Mouse (Mus musculus): ENCODE data around the gene Snf8.

DNA sequence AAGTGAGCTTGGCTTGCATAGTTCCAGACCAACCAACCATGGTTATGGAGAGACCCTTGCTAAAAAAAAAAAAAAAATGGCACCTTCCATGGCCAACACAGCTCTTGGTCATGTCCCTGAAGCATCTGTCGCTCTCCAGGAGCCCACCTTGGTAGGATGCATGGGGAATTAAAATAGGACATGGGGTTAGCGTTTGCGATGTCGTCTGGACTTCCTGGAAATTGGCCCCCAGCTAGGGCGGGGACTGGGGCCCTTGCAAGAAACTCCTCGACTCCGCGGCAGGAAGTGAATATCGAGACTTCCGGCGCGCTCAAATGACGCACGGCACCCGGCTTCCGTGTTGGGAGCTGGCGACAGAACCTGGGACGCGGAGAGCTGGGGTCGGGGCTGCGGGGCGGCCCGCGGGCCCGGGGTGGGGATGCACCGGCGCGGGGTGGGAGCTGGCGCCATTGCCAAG lies at the start of gene Snf8:
- TF ChIP-seq POLR2A (IDR thresholded peaks at IDR 0.05; ENCODE audit: borderline replicate concordance, low read depth, low read length) (no peak; the same call in 1 of the 2 replicates), CTCF (IDR thresholded peaks at IDR 0.05; ENCODE audit: low read depth, low read length) (no peak)
